Mouse (Mus musculus): ENCODE measurements around the gene Pmpca.

DNA sequence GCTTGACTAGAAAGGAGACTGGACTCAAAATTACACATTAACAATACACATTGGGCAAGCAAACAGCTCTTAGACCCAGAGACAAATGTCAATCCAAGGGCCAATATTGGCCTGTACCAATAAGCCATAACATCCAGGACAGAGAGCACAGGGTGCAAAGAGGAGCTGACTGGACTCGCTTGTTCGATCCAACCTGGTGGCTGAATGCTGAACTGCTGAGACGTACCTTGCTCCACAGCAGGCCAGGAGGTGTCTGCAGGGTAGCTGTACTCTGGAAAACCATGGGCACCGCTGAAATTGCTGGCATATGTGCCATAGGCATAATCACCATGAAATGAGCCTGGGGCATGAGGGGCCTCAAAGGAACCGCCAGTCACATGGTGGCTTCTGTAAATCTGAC lies 40.7 kb downstream of the Pmpca start:
- TF ChIP-seq POLR2A (IDR thresholded peaks at IDR 0.05; ENCODE audit: low read depth, low read length) (no peak), CTCF (IDR thresholded peaks at IDR 0.05; ENCODE audit: extremely low read depth, insufficient read length, insufficient replicate concordance, low read depth, low read length) (no peak)

All from small intestine, adult 2 months (tissue).